Mouse (Mus musculus) cerebellum, postnatal 25 days (tissue): ENCODE measurements around the gene Trim61.
A peak's percentile ranks its signal among the peaks of the same experiment; 100 is the strongest.
"Not testable (repeated sequence)": the region's sequence is repeated elsewhere in the genome, so short reads cannot be mapped to it uniquely, and the experiment has no call there.

Source experiments
- DNase-seq, 2 experiments: peaks; one replicate each; pipeline ENCODE4 v3.0.0; 2021; ENCODE audit warnings: mixed read lengths in 2 of 2

Trim61 gene

DNA sequence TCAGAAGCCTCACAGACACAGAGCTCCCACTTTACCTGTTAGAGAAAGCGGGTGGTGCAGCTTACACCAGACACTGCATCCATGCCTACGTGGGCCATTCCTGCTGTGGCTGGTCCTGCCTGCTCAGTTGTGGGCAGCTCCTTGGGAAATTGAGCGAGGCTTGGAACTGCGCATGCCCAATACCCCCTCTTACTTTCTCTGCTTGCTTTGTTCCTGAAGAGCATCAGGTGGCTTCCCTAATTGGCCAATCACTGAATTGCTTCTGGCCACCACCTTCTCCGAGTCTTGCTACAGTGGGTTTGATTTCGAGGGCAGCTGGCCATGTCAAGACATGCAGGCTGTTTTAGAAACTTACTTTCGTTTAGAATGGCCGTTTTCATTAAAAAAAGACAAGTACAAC lies at the start of gene Trim61, which contains the start of gene Trim60:
Trim61 (minus strand) TSS at position 101 of the 400 bp plus-strand sequence.
Trim60 (minus strand) TSS at position 162 of the 400 bp plus-strand sequence.
- DNase-seq, result no peak

DNA sequence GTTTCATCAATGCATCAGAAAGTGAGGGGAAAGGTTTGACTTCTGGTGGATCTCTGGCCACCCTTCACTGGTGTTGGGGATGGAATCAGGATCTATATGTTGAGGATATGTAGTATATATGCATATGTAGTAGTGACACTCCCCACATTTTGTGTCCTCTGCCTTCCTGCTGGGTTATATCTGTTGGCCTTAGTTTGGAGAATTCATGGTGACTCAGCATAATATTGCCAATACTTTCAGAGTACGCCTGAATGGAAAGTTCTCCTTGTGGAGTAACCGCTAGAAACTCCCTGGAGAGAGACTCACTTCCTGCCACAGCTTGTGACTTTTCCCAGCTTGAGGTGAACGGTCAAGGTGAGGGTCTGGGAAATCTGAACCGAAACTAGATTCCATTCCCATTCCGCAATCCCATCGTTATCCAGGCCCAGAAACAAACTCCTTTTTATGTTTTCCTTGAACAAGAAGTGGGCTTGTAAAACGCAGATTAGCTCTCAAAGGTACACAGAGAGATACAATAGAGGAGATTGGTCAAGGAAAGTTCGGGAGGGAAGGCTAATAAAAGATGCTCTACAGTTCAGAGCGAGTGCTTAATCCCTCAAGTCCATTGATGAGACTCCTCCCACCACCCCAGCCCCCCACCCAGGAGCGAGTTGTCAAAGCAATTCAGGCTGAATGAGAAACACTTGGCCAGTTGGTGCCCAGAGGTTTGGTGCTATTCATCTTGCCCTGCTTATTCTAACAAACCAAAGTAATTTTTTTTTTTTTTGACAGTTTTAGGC lies 49.6 kb upstream of the Trim61 start:
- no peak for DNase-seq

DNA sequence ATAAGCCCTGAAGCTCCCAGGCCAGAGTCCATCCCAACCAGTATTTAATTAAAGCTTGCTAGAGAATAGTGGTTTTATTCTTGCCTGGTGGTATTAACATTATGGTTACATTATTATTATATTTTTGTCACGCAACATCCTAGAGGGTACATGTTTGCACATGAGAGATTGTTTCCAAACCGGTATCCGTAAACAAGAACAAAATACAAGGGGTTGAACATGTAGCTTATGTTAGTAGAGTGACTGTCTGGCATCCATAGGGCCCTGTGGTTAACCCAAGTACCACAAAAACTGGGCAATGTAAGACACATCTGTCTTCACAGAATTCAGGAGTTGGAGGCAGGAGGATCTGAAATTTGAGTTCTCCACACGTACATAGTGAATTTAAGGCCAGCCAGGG lies 48.7 kb upstream of the Trim61 start:
- no peak for DNase-seq

DNA sequence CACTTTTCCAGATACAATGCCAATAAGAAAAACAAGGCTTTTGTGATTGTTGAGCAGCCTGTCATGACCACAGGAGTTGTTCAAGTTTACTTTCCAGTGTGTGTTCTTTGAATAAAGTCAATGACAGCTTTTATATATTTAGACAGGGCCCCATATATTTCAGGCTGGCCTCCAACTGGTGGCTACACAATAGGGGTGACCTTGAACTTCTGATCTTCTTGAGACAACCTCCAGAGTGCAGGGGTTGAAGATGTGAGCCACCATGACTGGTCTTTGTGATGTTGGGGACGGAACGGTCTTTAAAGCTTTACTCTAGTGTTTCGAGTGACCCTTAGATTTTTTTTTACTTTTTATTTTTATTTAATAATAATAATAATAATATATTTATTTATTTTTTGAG lies 47.3 kb upstream of the Trim61 start:
- no peak for DNase-seq

DNA sequence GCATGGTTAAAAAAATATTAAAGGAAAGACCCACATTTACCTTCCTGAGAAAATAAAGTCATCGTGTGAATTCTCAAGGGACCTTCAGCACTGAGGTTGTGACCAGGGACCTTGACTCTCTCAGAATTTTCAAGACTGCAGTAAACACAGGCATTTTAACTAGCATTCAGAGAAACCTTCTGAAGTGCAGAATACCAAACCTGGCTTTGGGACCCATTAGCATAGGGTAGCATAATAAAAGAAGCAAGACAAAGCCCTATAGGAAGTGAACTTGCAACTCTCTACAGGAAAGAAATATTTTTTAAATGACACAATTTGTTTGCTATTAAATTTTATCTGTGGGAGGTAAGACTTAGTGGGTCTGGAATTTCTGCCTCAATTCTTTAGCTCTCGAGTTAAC lies 45.7 kb upstream of the Trim61 start:
- DNase-seq, result no peak

DNA sequence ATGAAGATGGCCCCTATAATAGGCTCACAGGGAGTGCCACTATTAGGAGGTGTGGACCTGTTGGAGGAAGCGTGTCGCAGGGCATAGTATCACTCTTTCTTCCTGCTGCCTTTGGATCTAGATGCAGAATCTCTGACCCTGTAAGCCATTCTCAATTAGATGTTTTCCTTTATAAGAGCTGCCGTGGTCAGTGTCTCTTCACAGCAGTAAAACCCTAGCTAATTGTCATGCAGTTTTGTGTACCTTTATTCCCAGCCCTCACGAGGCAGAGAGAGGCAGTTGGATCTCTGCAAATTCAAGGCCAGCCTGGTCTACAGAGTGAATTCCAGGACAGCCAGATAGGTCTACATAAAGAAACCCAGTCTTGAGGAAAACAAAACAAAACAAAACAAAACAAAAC lies 43.9 kb upstream of the Trim61 start:
- no peak for DNase-seq

DNA sequence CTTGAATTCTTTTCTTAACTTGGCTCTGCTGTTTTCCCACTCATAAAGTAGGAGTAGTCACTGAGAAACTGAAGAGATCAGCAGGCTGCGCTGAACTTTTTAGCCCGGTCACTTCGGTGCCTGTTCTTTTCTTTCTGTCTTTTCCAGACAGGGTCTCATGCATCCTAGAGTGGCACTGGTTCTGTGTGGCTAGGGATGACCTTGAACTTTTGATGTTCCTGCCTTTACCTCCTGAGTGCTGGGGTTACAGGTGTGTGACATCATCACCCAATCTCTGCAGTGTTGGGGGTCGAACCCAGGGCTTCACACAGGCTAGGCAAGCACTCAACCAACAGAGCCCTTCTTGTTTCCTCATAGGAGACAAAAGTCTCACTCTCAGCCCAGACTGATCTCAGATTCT lies 38.4 kb upstream of the Trim61 start:
- no peak for DNase-seq

DNA sequence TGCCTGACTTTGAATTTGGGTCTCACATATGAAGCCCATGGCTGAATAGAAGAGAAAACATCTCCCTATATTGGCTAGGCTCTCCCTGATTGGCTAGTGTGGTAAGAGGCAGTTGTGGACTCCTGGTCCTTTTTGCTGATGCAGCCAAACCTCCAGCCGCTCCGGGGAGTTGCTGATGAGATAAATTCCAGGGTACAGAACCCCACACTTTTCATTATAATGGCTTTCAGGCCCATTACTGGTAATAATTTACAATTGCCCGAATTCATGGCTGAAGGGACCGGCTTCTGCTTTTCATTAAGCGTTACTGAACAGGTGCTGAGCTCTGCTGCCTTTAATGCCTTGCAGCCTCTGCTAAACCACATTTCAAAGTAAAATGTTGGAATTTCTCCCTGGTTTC lies 35.6 kb upstream of the Trim61 start:
- DNase-seq, result no peak

DNA sequence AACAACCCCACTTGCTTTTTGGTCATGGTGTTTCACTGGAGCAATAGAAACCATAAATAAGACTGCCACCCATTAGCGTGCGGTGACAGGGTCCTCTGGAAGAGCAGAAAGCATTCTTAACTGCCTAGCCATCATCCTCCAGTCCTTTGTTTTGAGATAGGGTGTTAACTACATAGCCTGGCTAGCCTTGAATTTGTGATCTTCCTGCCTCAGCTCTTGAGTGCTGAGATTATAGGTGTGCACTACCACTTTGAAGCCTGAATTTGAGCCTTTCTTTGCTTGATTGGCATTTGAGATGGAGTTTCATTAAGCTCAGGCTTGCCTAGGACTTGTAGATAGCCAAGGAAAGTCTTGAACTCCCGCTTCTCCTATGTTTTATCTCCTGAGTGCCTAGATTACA lies 35.2 kb upstream of the Trim61 start:
- no peak for DNase-seq

DNA sequence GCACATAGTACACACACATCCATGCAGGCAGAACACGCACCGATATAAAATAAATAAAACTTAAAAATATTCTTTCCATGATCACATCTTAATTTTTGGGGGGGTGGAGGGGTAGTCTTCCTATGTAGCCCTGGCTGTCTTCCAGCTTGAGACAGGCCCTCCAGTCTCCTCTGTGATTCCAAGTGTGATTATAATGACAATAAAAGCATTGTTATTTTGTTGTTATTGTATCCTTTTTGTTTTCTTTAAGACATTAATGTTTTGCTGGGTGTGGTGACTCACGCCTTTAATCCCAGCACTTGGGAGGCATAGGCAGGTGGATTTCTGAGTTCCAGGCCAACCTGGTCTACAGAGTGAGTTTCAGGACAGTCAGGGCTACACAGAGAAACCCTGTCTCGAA lies 29.5 kb upstream of the Trim61 start:
- no peak for DNase-seq

DNA sequence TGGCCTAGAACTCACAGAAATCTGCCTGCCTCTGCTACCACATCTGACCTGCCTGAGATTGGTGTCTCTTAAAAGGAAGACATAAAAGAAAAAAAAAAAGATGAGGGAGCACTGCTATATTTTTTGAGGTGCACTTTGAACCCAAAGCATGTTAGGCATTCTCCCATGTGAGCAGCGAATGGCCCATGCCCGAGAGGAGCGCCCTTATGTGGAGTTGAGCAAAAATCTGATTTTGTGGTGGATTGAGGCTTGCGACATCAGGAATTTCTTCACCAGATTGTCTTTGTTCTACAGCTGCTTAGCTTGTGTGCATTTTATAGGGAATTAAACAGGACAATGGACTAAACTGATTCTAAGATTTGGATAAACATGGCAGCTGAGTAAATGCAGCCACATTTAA lies 28.9 kb upstream of the Trim61 start:
- no peak for DNase-seq

DNA sequence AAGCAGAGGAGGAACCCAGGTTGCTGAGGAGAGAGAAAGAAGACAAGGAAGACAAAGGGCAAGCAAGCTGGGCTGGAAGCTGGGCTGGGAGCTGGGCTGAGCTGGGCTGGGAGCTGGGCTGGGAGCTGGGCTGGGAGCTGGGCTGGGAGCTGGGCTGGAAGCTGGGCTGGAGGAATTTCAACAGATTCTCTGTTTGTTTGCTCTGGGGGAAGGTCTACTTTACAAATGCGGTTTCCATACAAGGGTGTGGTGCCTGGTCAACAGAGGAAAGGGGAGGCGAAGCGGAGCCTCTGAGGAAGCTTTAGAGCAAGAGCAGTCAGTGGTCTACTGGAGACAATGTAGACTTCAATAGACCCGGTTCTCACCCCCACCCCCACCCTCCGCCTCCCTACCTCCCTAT lies 28.2 kb upstream of the Trim61 start:
- DNase-seq, result no peak

DNA sequence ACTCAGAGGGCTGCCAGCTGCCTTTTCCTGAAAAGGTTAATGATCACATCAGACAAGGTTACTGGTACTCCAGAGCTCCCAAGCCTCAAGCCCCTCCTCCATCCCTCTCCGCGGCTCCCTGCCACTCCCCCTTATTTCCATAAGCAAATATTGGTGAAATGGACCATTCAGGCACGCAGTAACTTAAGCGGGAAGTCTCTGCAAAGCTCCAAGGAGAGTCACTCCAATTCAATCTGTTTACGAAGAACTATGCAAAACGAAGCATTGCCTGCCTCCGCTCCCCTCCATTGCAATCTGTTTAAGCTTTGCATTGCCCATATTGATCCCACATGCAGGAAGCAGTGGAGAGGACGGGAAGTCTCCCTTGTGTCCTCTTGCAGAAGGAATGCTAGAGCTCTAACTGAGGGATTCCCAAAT lies 18.8 kb upstream of the Trim61 start, which contains the start of gene Apela:
Apela (minus strand) TSS at position 220 of the 417 bp plus-strand sequence.
- peak in 1 of 2 experiments; percentile 9 for DNase-seq

DNA sequence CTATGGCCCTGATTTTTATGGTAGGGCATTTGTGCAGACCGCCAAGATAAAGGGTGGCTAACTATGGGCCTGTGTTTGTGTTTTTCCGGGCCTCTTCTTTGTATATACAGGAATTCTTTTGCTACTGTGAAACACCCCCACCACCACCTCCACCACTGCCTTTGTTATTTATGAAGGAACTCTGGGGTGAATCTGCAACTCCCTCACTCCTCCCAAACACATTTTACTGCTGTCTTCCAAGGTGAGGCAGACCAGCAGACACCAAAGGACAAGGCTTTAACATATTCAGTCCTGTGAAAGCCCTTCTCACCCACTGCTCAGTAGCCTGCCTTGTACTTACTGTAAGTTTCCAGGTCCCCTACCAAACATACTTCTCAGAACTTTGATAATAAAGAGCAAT lies 15.8 kb upstream of the Trim61 start:
- no peak for DNase-seq

DNA sequence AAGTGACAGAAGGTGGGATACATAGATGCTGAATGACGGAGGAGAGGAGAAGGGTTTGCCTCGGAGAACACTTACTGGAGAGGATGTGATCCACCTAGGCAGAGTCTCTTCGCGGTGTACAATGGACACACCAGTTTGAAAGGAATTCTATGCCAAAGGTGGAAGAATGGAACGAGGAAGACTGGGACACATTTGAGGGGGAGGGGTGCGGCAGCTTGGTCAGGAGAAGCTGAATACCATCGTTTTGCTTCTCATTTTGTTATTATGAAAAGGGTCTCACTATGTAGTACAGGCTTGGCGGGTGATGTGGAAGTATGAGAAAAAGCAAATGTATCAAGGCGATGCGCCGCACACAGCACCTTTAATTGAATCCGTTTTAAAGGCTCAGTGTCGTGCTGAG lies 14.7 kb upstream of the Trim61 start:
- no peak for DNase-seq

DNA sequence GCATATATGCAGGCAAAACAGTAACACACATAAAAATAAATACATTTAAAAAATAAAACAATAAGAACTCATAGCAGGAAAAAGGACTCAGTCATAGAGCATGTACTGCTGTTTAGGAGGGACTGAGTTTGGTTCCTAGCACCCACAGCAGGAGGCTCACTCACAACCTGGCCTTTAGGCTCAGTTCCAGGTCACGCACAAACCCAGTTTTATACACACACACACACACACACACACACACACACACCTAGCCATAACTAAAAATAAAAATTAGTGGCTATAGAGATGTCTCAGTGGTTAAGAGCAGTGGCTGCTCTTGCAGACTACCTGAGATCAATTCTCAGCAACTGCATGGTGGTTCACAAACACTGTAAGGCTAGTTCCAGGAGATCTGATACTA lies 13.8 kb upstream of the Trim61 start:
- no peak for DNase-seq

DNA sequence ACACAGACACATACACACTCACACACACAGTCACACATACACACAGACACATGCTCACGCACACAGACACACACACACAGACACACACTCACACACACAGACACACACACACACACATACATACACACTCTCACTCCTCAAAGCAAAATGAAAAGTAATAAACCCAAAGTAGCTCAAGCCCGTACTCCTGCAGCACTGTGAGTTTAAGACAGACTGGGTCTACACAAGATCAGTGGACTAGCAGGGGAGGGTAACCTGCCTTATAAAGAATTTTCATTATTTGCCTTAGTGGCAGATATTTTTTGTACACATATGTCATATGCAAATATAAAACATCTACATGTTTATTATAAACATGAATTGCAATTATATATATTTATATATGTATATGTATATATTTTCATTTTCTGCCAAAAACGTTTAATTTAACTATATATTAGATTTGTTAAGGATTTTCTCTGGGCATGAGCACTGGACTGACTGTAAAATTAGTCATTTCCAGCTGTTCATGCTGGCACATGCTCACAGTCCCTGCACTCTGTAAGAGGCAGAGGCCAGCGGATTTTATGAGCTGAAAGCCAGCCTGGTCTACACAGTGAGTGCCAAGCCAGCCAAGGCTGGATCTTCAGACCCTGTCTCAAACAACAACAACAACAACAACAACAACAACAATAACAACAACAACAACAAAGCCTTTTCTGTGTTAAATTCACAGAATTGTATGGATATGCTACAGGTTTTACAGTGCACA lies 12.6 kb upstream of the Trim61 start:
- no peak for DNase-seq

DNA sequence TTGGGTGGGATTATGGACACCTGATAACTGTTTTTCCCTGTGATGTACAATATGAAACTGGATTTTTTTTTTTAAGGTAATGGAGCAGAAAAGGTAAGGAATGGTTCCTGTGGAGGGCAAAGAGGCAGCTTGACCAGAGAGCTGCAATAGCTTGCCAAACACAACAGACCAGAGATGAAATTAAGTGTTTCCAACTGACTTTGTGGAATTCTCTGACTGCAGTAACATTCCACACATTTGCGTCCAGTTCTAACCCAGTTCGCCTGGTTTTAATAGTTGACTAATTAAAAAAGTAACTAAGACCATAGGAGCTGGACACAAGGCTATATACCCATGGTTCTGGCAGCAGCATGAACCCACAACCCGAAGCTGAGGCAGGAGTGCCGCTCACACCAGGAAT lies 11.5 kb upstream of the Trim61 start:
- no peak for DNase-seq

DNA sequence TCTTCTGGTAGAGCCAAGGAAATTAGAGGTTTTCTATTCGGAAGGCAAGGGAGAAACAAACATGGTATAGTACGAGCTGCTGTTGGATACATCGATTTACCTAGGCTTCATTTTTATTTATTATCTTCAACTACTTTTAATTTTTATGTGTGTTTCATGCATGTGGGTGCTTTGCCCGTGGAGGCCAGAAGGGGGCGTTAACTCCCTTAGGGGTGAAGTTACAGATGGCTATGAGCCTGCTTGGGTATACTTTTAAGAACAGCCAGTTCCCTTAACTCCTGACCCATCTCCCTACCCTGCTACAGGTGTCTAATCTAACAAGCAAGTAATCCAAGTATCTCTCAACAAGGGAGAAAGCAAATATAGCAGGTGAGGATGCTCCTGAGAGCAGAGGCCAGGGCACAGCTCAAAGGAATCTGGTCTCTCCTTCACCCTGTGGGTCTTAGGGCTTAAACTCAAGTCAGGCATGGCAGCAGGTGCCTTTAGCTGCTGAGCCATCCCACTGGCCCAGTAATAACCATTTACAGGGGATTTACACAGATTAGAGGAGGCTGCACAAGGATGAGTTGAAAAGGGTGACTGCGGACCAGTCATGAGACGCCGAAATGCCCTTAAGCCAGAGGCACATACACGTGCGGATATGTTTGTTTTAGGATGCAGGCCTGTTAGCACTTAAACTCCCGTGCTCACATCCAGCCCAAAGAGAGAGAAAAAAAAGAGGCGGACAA lies 10.8 kb upstream of the Trim61 start:
- DNase-seq, result no peak

DNA sequence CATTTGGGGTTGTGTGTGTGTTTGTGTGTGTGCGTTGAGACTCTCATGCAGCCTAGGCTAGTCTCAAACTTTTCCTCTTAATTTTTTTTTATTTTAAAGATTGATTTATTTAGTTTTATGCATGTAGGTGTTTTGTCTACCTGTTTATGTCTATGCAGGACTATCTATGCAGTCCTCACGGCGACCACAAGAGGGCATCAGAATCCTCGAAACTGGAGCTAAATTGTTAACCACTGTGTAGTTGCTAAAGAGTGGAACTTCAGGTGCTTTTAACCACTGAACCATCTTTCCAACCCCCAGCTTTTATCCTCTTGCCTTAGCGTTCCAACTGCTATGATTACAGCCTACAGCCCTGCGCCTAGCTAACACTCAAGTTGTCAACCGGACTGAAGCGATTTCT lies 4.2 kb upstream of the Trim61 start:
- DNase-seq, result peak; percentile 63 to 79

DNA sequence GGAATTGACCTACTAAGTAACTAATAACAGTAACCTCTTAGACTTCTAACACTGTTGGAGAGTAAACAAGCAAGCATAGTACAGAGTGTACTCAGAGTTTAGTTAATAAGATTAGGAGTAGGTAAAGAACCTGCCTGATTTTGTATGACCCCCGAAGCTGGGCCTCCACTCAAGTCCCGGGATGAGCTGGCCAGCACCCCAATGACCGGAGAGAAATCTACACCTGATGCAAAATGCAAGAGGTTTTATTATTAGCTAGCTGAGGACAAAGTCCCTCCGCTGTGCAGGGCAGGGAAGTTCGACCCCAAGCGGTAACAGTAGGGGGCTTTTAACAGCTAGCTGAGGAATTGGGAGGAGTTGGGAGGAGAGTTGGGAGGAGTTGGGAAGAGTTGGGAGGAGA lies 10.7 kb downstream of the Trim61 start:
- not testable (repeated sequence) for DNase-seq

DNA sequence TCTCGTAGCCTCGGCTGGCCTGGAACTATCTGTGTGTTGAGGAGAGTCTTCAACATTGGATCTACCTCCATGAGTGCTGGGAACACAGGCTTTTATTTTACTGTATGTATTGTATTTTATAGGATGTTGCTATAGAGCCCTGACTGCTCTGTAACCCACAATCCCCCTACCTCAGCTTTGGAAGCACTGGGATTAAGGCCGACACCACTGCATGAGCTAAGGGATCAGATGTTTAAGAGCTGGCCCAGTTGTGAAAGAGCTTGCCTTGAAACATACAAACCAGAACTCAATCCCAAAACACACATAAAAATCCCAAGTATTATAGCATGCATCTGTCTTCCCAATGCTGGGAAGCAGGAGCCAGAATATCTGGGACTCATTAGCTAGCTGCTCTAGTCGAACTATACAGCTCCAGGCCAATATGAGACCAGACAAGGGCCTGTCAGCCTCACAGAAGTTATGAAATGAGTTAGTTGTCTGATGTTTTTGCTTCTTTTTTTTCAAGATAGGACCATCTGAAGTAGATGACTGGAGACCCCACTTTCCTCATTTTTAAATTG lies 19.4 kb downstream of the Trim61 start:
- DNase-seq, result no peak

DNA sequence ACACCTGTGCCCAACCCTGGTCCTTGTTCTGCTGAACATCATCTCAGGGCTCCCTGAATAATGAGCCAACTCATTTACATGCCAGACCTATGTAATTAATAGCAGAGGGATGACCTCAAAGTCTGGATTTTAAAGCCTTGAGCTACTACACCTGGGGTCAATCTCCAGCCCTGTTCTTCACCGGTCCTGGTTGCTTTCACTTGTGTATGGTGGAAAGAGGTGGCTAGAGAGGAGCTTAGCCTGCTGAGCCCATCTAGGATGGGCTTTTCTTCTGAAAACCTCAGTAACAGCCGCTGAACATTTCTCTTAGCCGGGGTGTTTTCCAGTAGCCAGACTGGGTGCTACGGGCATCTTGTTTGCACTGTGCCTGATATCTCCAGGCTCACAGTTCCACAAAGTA lies 30.6 kb downstream of the Trim61 start, which contains the start of gene Trim75:
Trim75 (minus strand) TSS at position 101 of the 400 bp plus-strand sequence.
- no peak for DNase-seq
